ENCODE assay signal across 8 mouse cellular contexts in the genomic region with DNA sequence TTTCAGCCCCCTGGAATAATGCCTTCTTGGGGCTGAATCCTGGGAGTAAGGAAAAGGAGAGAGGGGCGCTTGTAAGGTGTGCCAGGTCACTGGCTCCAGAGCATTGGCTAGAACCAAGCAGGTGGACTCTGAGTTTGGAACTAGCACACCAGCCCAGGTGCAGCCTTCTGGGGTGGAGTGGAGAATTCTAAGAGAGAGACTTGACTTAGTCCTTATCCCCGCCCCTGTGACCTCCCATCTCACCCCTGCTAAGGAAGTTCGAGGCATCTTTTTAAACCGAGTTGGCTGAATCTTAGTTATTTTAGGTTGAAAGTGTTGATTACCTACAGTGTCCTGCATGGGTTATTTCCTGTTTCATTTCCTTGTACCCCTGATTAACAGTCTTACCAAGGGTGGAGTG. TPM values are rescaled to one million over a fixed set of nuclear protein-coding genes. Genes with fewer than 3 reads are reported as not detected.
DNase-seq lines count a peak whose midpoint lies in the region; ATAC-seq and TF ChIP-seq lines count a peak whose summit lies in the region.

No protein-coding gene starts in this region.

- DNase-seq in A20 (ENCODE audit: low read depth, low spot score) (peak; percentile 36), ES-E14 (ENCODE audit: low read depth, low spot score) (no peak)
- peak; percentile 21 for DNase-seq in large intestine, adult 2 months (ENCODE audit: low read depth, low spot score)
- DNase-seq in naive thymus-derived CD4-positive, alpha-beta T cell, adult 2 months (ENCODE audit: low read depth) = peak; percentile 42
- no peak for DNase-seq in right cerebral cortex, postnatal 4 days
- no peak for DNase-seq in ovary, postnatal 10 days (ENCODE audit: low spot score)

- no peaks in the 10 kb centered on the region for H3K9me3 ChIP-seq in ES-E14 (ENCODE audit: control insufficient read depth, insufficient read depth, low read depth, low read length)
- H3K9me3 ChIP-seq in heart, embryonic 13.5 days = no peaks in the 10 kb centered on the region

- WGBS in heart, embryonic 13.5 days = 24% methylated on average over 4 of the region's 4 CpGs
- 12% methylated on average over 4 of the region's 4 CpGs for WGBS in large intestine, adult 2 months

- peaks cover 38% of the 10 kb centered on the region for H3K27me3 ChIP-seq in heart, embryonic 13.5 days (replicated peaks)

- H3K4me3 ChIP-seq in ES-E14 (ENCODE audit: insufficient read depth in 1 of 2, low read depth in 1 of 2, low read length in 2 of 2, poor library complexity in 1 of 2, severe bottlenecking in 1 of 2) = peak overlapping the region; percentile 80 to 86; a peak in 3 of 4 replicates
- peak overlapping the region; percentile 74 for H3K4me3 ChIP-seq in heart, embryonic 13.5 days

- peak overlapping the region; percentile 100 for H3K4me2 ChIP-seq in heart, embryonic 13.5 days

- H3K4me1 ChIP-seq in ES-E14 (ENCODE audit: control insufficient read depth in 2 of 2, insufficient read depth in 2 of 2, low read length in 2 of 2, poor library complexity in 1 of 2) = 0 out of 4 replicates have a peak, but pooled peaks cover 0 to 2% of the 10 kb centered on the region in 2 experiments
- H3K4me1 ChIP-seq in heart, embryonic 13.5 days = peaks cover 22% of the 10 kb centered on the region

- no peak overlapping the region for H3K9ac ChIP-seq in ES-E14 (ENCODE audit: insufficient read depth, low read depth, low read length, poor library complexity, severe bottlenecking)
- peak overlapping the region; percentile 89 for H3K9ac ChIP-seq in heart, embryonic 13.5 days

- H3K36me3 ChIP-seq in ES-E14 (ENCODE audit: control insufficient read depth, insufficient read depth, low read length, poor library complexity, severe bottlenecking) = no peaks in the 10 kb centered on the region
- no peaks in the 10 kb centered on the region for H3K36me3 ChIP-seq in heart, embryonic 13.5 days

- in situ Hi-C loops in ES-E14 (cut with MboI; ENCODE audit: low sequenced_read_pairs in 2 of 2, unreplicated experiment in 2 of 2) = no loop called here

- H3K27ac ChIP-seq in ES-E14 (ENCODE audit: insufficient read depth, low read depth, low read length, poor library complexity, severe bottlenecking) = no peak overlapping the region
- H3K27ac ChIP-seq in heart, embryonic 13.5 days (replicated peaks) = no peak overlapping the region

- ATAC-seq in heart, embryonic 13.5 days (ENCODE audit: extremely low read depth, insufficient number of reproducible peaks, low FRiP score, low TSS enrichment) = no peak
- no peak for ATAC-seq in monocyte, adult 5-6 weeks (replicated peaks; ENCODE audit: insufficient number of reproducible peaks, low FRiP score, low TSS enrichment, poor library complexity, severe bottlenecking)

TF ChIP-seq in ES-E14, 5 proteins besides CTCF, POLR2A, EP300 and RAD21:
- TF ChIP-seq HCFC1 (IDR thresholded peaks at IDR 0.05; ENCODE audit: borderline replicate concordance, insufficient read depth, low read length) (no peak), ZNF384 (IDR thresholded peaks at IDR 0.05; ENCODE audit: low read depth, low read length) (no peak), CHD2 (IDR thresholded peaks at IDR 0.05; ENCODE audit: low read depth, low read length) (no peak), ZC3H11A (IDR thresholded peaks at IDR 0.05; ENCODE audit: borderline replicate concordance, low read depth, low read length) (no peak), MAFK (IDR thresholded peaks at IDR 0.05; ENCODE audit: insufficient read depth, low read depth, low read length) (no peak)

RNA-seq across cellular contexts. Expression of gene Zdhhc14, which starts 1.5 kb away (rescaled TPM):
- 0.76 and 1.3 TPM in 2 replicates for total RNA-seq in ES-E14 (2012; rRNA removed)
- 1.2 and 1.3 TPM in 2 replicates for polyA plus RNA-seq in heart, embryonic 13.5 days (2015; fragmentation: Nextera tagmentation; extraction: Ambion mirVana)
- 2.4 TPM in 2 replicates for polyA plus RNA-seq in large intestine, adult 2 months (2012; rRNA removed)
- total RNA-seq in monocyte, adult 5-6 weeks (2017) = 0.57 to 1.3 TPM (median 1.3 TPM) in 3 replicates

RNA-seq across cellular contexts. Expression of gene Tmem242, which starts 53.8 kb away (rescaled TPM):
- 42.5 and 61.6 TPM in 2 replicates for total RNA-seq in ES-E14 (2012; rRNA removed)
- 117 and 122 TPM in 2 replicates for polyA plus RNA-seq in heart, embryonic 13.5 days (2015; fragmentation: Nextera tagmentation; extraction: Ambion mirVana)
- 10.6 and 12.1 TPM in 2 replicates for polyA plus RNA-seq in large intestine, adult 2 months (2012; rRNA removed)
- 28.4 to 31.1 TPM (median 29.9 TPM) in 3 replicates for total RNA-seq in monocyte, adult 5-6 weeks (2017)

Comparison
In these comparisons a context has a peak if more than half of its experiments do, and no peak if none do; other contexts are left out.
1. DNase-seq: peak in A20 (single experiment), large intestine, adult 2 months (single experiment) and naive thymus-derived CD4-positive, alpha-beta T cell, adult 2 months (single experiment); none in ES-E14 (single experiment), right cerebral cortex, postnatal 4 days (single experiment) and ovary, postnatal 10 days (single experiment).